Mouse (Mus musculus): Measurements from ENCODE around the gene Lsp1.

The Lsp1 gene

GRCm38 (mm10) chr7:142542771-142543303, 82.2 kb downstream of the Lsp1 start:
- DNase-seq = no peak

Measured in heart, adult 11 months (tissue).